Mouse (Mus musculus): Measurements from ENCODE around the gene Fli1. TPM values are rescaled to one million over a fixed set of nuclear protein-coding genes. Genes with fewer than 3 reads are reported as not detected.

The Fli1 gene
- polyA plus RNA-seq, 1 experiment from 2014 or later, result 7.9 TPM

GRCm38 (mm10) chr9:32466861-32467260 is 75.8 kb downstream of the Fli1 start:
- ATAC-seq (replicated peaks), result no peak
- no peak overlapping the region for H3K4me3 ChIP-seq
- no peak overlapping the region for H3K27ac ChIP-seq
- H3K27me3 ChIP-seq (replicated peaks), result no peaks in the 10 kb centered on the region
- H3K9me3 ChIP-seq, result no peaks in the 10 kb centered on the region
- WGBS, result 75% methylated on average over 8 of the region's 8 CpGs
- H3K9ac ChIP-seq, result no peak overlapping the region
- H3K4me2 ChIP-seq, result no peak overlapping the region
- no peaks in the 10 kb centered on the region for H3K36me3 ChIP-seq (replicated peaks)
- no peaks in the 10 kb centered on the region for H3K4me1 ChIP-seq

- WGBS, result 78% methylated on average over 3 of the region's 3 CpGs
- Histone ChIP-seq H3K9ac (no peak overlapping the region), H3K36me3 (replicated peaks) (no peaks in the 10 kb centered on the region), H3K9me3 (no peaks in the 10 kb centered on the region), H3K27me3 (replicated peaks) (no peaks in the 10 kb centered on the region), H3K27ac (no peak overlapping the region), H3K4me1 (no peaks in the 10 kb centered on the region), H3K4me2 (no peak overlapping the region), H3K4me3 (no peak overlapping the region)
- ATAC-seq (replicated peaks), result no peak
These were observed 86.0 kb downstream of the Fli1 start for GRCm38 (mm10) chr9:32456707-32457106.

DNA sequence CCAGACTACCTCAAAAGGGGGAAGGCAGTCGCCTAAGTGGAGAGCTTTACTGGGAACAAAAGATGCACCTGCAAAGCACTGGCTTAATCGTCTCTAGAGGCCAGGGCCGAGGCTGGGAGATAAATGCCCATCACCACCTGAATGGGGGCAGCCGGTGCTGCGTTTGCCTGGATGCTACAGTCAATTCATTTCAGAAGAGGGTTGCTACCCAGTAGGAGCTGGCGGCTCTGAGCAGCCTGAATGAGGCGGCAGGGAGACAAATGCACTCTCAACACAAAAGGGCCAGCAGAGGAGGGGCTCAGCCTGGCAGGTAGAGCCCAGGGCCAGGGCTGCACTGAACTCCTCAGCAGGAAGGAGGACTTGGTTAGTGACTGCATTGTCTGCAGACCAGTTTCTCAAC is 92.5 kb downstream of the Fli1 start:
- H3K27me3 ChIP-seq (replicated peaks), result no peaks in the 10 kb centered on the region
- H3K36me3 ChIP-seq (replicated peaks), result no peaks in the 10 kb centered on the region
- no peak overlapping the region for H3K4me3 ChIP-seq
- H3K4me2 ChIP-seq, result no peak overlapping the region
- WGBS, result 8% methylated on average over 7 of the region's 7 CpGs
- H3K4me1 ChIP-seq, result 0 out of 2 replicates have a peak, but pooled peaks cover 3% of the 10 kb centered on the region
- no peaks in the 10 kb centered on the region for H3K9me3 ChIP-seq
- peak; percentile 81 for ATAC-seq (replicated peaks)
- peak overlapping the region; percentile 22 for H3K27ac ChIP-seq
- no peak overlapping the region for H3K9ac ChIP-seq

- Histone ChIP-seq H3K36me3 (replicated peaks) (no peaks in the 10 kb centered on the region), H3K27me3 (replicated peaks) (no peaks in the 10 kb centered on the region), H3K9ac (no peak overlapping the region), H3K27ac (no peak overlapping the region), H3K4me2 (no peak overlapping the region), H3K4me1 (0 out of 2 replicates have a peak, but pooled peaks cover 3% of the 10 kb centered on the region), H3K4me3 (no peak overlapping the region), H3K9me3 (no peaks in the 10 kb centered on the region)
- WGBS, result 79% methylated on average over 5 of the region's 5 CpGs
- no peak for ATAC-seq (replicated peaks)
These were observed 93.9 kb downstream of the Fli1 start for GRCm38 (mm10) chr9:32448766-32449165.

GRCm38 (mm10) chr9:32445789-32446188 is 96.9 kb downstream of the Fli1 start:
- H3K9me3 ChIP-seq, result no peaks in the 10 kb centered on the region
- H3K27me3 ChIP-seq (replicated peaks), result no peaks in the 10 kb centered on the region
- no peak overlapping the region for H3K4me2 ChIP-seq
- H3K4me1 ChIP-seq, result 0 out of 2 replicates have a peak, but pooled peaks cover 3% of the 10 kb centered on the region
- no peak overlapping the region for H3K4me3 ChIP-seq
- WGBS, result 57% methylated on average over 3 of the region's 3 CpGs
- no peaks in the 10 kb centered on the region for H3K36me3 ChIP-seq (replicated peaks)
- H3K27ac ChIP-seq, result no peak overlapping the region
- H3K9ac ChIP-seq, result no peak overlapping the region
- no peak for ATAC-seq (replicated peaks)

- Histone ChIP-seq H3K4me2 (no peak overlapping the region), H3K4me1 (no peaks in the 10 kb centered on the region), H3K9ac (no peak overlapping the region), H3K9me3 (no peaks in the 10 kb centered on the region), H3K27ac (no peak overlapping the region), H3K4me3 (no peak overlapping the region), H3K36me3 (replicated peaks) (no peaks in the 10 kb centered on the region), H3K27me3 (replicated peaks) (no peaks in the 10 kb centered on the region)
- WGBS, result 80% methylated on average over 6 of the region's 6 CpGs
- no peak for ATAC-seq (replicated peaks)
These were observed 98.0 kb downstream of the Fli1 start for GRCm38 (mm10) chr9:32444453-32445201.

DNA sequence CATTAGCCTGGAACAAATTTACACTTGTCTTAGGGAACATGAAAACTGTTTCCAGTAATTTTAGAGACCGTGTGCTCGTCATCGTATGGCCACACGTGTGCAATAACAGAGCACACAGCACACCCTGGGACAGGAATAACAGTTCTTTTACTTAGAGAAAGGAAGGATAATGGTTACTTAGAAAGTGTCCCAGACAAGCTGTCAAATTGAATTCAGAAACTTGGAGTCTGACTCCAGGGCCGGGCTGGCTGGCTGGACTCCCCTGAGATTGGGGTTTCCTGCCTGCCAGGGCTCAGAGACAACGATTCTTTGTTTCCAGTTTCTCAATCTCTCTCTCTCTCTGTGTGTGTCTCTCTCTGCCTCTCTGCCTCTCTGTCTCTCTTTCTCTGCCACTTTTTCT is 98.8 kb downstream of the Fli1 start:
- Histone ChIP-seq H3K27me3 (replicated peaks) (no peaks in the 10 kb centered on the region), H3K9ac (no peak overlapping the region), H3K9me3 (no peaks in the 10 kb centered on the region), H3K4me3 (no peak overlapping the region), H3K4me1 (no peaks in the 10 kb centered on the region), H3K4me2 (no peak overlapping the region), H3K36me3 (replicated peaks) (no peaks in the 10 kb centered on the region), H3K27ac (no peak overlapping the region)
- ATAC-seq (replicated peaks), result no peak
- 42% methylated on average over 6 of the region's 6 CpGs for WGBS

DNA sequence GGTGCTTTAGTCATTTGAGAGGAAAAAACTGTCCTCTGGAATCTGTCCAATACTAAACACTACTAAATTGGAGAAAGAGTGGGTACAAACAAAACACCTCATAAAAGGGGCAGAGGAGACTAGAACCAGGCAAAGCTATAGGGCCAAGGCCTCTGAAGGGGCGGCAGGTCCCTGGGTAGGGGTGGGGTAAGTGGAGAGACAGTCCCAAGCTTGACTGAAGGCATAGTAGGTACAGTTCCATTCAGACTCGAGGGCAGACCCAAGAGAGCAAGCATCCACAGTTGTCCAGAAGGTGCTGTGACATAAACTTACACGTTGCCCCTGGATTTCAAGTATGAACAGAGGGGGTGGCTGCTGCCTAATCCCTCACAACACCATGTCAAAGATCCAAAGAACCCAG is 99.5 kb downstream of the Fli1 start:
- no peak overlapping the region for H3K4me3 ChIP-seq
- H3K9ac ChIP-seq, result no peak overlapping the region
- no peaks in the 10 kb centered on the region for H3K4me1 ChIP-seq
- WGBS, result 79% methylated on average over 3 of the region's 3 CpGs
- no peaks in the 10 kb centered on the region for H3K9me3 ChIP-seq
- no peaks in the 10 kb centered on the region for H3K27me3 ChIP-seq (replicated peaks)
- no peak overlapping the region for H3K27ac ChIP-seq
- H3K4me2 ChIP-seq, result no peak overlapping the region
- no peaks in the 10 kb centered on the region for H3K36me3 ChIP-seq (replicated peaks)
- no peak for ATAC-seq (replicated peaks)

GRCm38 (mm10) chr9:32434241-32435213 is 108.1 kb downstream of the Fli1 start:
- ATAC-seq (replicated peaks), result no peak
- Histone ChIP-seq H3K4me2 (no peak overlapping the region), H3K27ac (no peak overlapping the region), H3K4me3 (no peak overlapping the region), H3K9me3 (no peaks in the 10 kb centered on the region), H3K9ac (no peak overlapping the region), H3K27me3 (replicated peaks) (no peaks in the 10 kb centered on the region), H3K36me3 (replicated peaks) (no peaks in the 10 kb centered on the region), H3K4me1 (no peaks in the 10 kb centered on the region)
- WGBS, result 57% methylated on average over 19 of the region's 19 CpGs

DNA sequence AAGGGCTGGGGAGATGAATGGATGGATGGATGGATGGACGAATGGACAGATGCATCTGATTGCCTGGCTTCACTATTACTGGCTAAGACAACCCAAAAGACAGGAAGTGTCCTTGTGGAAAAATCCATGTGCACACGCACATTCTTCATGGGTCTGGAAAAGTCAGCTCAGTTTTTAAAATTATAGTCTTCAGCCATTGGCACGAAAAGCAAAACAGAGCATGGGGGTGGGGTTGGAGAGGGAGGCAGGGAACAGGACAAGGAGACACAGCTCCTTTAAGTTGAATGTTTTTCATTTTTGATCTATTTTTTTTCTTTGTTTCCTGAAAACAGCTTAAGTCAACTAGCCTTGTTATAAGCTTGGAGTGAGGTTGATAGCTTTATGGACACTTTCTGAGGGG is 111.6 kb downstream of the Fli1 start:
- no peaks in the 10 kb centered on the region for H3K36me3 ChIP-seq (replicated peaks)
- no peaks in the 10 kb centered on the region for H3K9me3 ChIP-seq
- H3K4me3 ChIP-seq, result no peak overlapping the region
- ATAC-seq (replicated peaks), result no peak
- H3K27ac ChIP-seq, result no peak overlapping the region
- no peaks in the 10 kb centered on the region for H3K27me3 ChIP-seq (replicated peaks)
- H3K4me2 ChIP-seq, result no peak overlapping the region
- H3K9ac ChIP-seq, result no peak overlapping the region
- H3K4me1 ChIP-seq, result no peaks in the 10 kb centered on the region
- 80% methylated on average over 3 of the region's 3 CpGs for WGBS

- ATAC-seq (replicated peaks), result no peak
- Histone ChIP-seq H3K4me3 (no peak overlapping the region), H3K27ac (no peak overlapping the region), H3K9ac (no peak overlapping the region), H3K9me3 (no peaks in the 10 kb centered on the region), H3K4me2 (no peak overlapping the region), H3K36me3 (replicated peaks) (no peaks in the 10 kb centered on the region), H3K27me3 (replicated peaks) (no peaks in the 10 kb centered on the region), H3K4me1 (no peaks in the 10 kb centered on the region)
- 80% methylated on average over 7 of the region's 7 CpGs for WGBS
These were observed 117.3 kb downstream of the Fli1 start for GRCm38 (mm10) chr9:32425321-32425720.

- H3K4me3 ChIP-seq, result no peak overlapping the region
- no peaks in the 10 kb centered on the region for H3K9me3 ChIP-seq
- H3K36me3 ChIP-seq (replicated peaks), result no peaks in the 10 kb centered on the region
- no peaks in the 10 kb centered on the region for H3K4me1 ChIP-seq
- no peak overlapping the region for H3K27ac ChIP-seq
- no peak for ATAC-seq (replicated peaks)
- H3K9ac ChIP-seq, result no peak overlapping the region
- H3K27me3 ChIP-seq (replicated peaks), result no peaks in the 10 kb centered on the region
- no peak overlapping the region for H3K4me2 ChIP-seq
These were observed 122.0 kb downstream of the Fli1 start for GRCm38 (mm10) chr9:32420711-32421110.

Measured in midbrain, embryonic 15.5 days (tissue).